Mouse (Mus musculus) liver, embryonic 14.5 days (tissue): ENCODE results near the gene Krt18. TPM values are rescaled to one million over a fixed set of nuclear protein-coding genes. Genes with fewer than 3 reads are reported as not detected.

Experiments
- ATAC-seq: fragments of 200-750 bp; cut with Nextera tagmentation; 2 replicates; pipeline ENCODE4 v1.8.0; 2017; ENCODE audit warnings: moderate number of reproducible peaks, mild to moderate bottlenecking, moderate library complexity; ENCODE audit not compliant: insufficient read depth
- DNase-seq, 3 experiments: peaks; one replicate each; pipeline ENCODE4 v3.0.0-alpha.2; 2012 to 2013; ENCODE audit warnings: low read depth in 3 of 3, low spot score in 3 of 3
- H3K27ac ChIP-seq: fragments of 300-500 bp; sonication (generic); 2 replicates; pipeline ENCODE4 v1.5.1; 2014; ENCODE audit warnings: moderate library complexity, mild to moderate bottlenecking, control low read depth, inconsistent platforms
- H3K27me3 ChIP-seq: fragments of 300-500 bp; sonication (generic); 2 replicates; pipeline ENCODE4 v1.6.1; 2014; ENCODE audit warnings: mild to moderate bottlenecking, low read length, moderate library complexity; ENCODE audit not compliant: control insufficient read depth, insufficient read depth
- H3K36me3 ChIP-seq: fragments of 300-500 bp; sonication (generic); replicated peaks from 2 replicates; pipeline ENCODE4 v1.6.1; 2014; ENCODE audit warnings: low read depth; ENCODE audit not compliant: control insufficient read depth, insufficient read depth
- H3K4me1 ChIP-seq, 2 experiments: fragments of 200-500 bp in 1 of 2; fragments of 300-500 bp in 1 of 2; sonication (generic) in 1 of 2; replicated peaks; 2 replicates each; pipeline ENCODE4 v1.6.1; 2012 to 2014; ENCODE audit warnings: antibody characterized with exemption in 1 of 2, inconsistent platforms in 1 of 2, low read length in 1 of 2; ENCODE audit not compliant: control insufficient read depth in 2 of 2, insufficient read depth in 2 of 2
- H3K4me2 ChIP-seq: fragments of 300-500 bp; sonication (generic); 2 replicates; pipeline ENCODE4 v1.6.1; 2014; ENCODE audit warnings: low read depth, mild to moderate bottlenecking, control low read depth, moderate library complexity
- H3K4me3 ChIP-seq, 2 experiments: fragments of 200-500 bp in 1 of 2; fragments of 300-500 bp in 1 of 2; sonication (generic) in 1 of 2; 2 replicates each; pipeline ENCODE4 v1.5.1; 2012 to 2014; ENCODE audit warnings: low read depth in 2 of 2, low read length in 2 of 2, mild to moderate bottlenecking in 2 of 2, control low read depth in 1 of 2, inconsistent platforms in 1 of 2, moderate library complexity in 1 of 2; ENCODE audit not compliant: insufficient read depth in 1 of 2
- H3K9ac ChIP-seq: fragments of 300-500 bp; sonication (generic); replicated peaks from 2 replicates; pipeline ENCODE4 v1.6.1; 2014; ENCODE audit warnings: mild to moderate bottlenecking, control low read depth, moderate library complexity
- H3K9me3 ChIP-seq: fragments of 300-500 bp; sonication (generic); 2 replicates; pipeline ENCODE4 v1.6.1; 2016; ENCODE audit warnings: low read length, mixed read lengths; ENCODE audit not compliant: control insufficient read depth
- CTCF ChIP-seq: IDR thresholded peaks from 2 replicates; pipeline ENCODE4 v1.5.1; 2016; ENCODE audit warnings: antibody characterized with exemption, low read depth, control low read depth
- EP300 ChIP-seq: IDR thresholded peaks from 2 replicates; pipeline ENCODE4 v1.6.1; 2016; ENCODE audit warnings: antibody characterized with exemption, low read depth
- WGBS: fragments of 180-500 bp; shearing (Covaris S2); extraction: QIAGEN DNeasy Blood & Tissue Kit; methylation state at CpG from one replicate; pipeline ENCODE4 v1.1.7; 2014; ENCODE audit not compliant: insufficient replicate concordance; 5-methylcytosine and 5-hydroxymethylcytosine counted together
- polyA plus RNA-seq, 2 experiments: library from polyadenylated mRNA; depleted of rRNA in 1 of 2; stranded (reverse) in 1 of 2; unstranded in 1 of 2; fragments of >200 nt; fragmentation: Nextera tagmentation in 1 of 2; extraction: Ambion mirVana in 1 of 2; gene quantifications; 2 replicates each; pipeline versions ENCODE4 v1.2.1 to v1.2.3; 2012 to 2014

The Krt18 gene
- polyA plus RNA-seq, 2 experiments = 31.5 to 87.6 TPM

- TF ChIP-seq CTCF (no peak), EP300 (no peak)
- Histone ChIP-seq H3K9ac (no peak overlapping the region), H3K9me3 (no peaks in the 10 kb centered on the region), H3K27ac (no peak overlapping the region), H3K4me1 (peaks cover 0 to 13% of the 10 kb centered on the region in 2 experiments; a peak in 2 of 4 replicates), H3K4me3 (no peak overlapping the region), H3K27me3 (peaks cover 17% of the 10 kb centered on the region), H3K4me2 (no peak overlapping the region), H3K36me3 (no peaks in the 10 kb centered on the region)
- ATAC-seq (no peak), DNase-seq (no peak)
- WGBS = 40% methylated on average over 8 of the region's 8 CpGs
These were observed 5.5 kb upstream of the Krt18 start for GRCm38 (mm10) chr15:102022481-102022880.

- Histone ChIP-seq H3K9ac (no peak overlapping the region), H3K27ac (no peak overlapping the region), H3K9me3 (no peaks in the 10 kb centered on the region), H3K27me3 (peaks cover 17% of the 10 kb centered on the region), H3K4me1 (peaks cover 0 to 13% of the 10 kb centered on the region in 2 experiments; a peak in 2 of 4 replicates), H3K4me2 (no peak overlapping the region), H3K4me3 (no peak overlapping the region), H3K36me3 (no peaks in the 10 kb centered on the region)
- TF ChIP-seq EP300 = no peak
- TF ChIP-seq CTCF = no peak
- ATAC-seq (no peak), DNase-seq (no peak)
- 59% methylated on average over 8 of the region's 8 CpGs for WGBS
These were observed 4.1 kb upstream of the Krt18 start for GRCm38 (mm10) chr15:102023888-102024287.

- Histone ChIP-seq H3K4me2 (peak overlapping the region; percentile 39), H3K27ac (no peak overlapping the region; the same call in 1 of the 2 replicates), H3K36me3 (no peaks in the 10 kb centered on the region), H3K9ac (no peak overlapping the region; the same call in 1 of the 2 replicates), H3K4me3 (peak overlapping the region in 1 of 2 experiments; percentile 6; a peak in 2 of 4 replicates), H3K9me3 (no peaks in the 10 kb centered on the region), H3K4me1 (peaks cover 0 to 13% of the 10 kb centered on the region in 2 experiments; a peak in 2 of 4 replicates), H3K27me3 (peaks cover 17% of the 10 kb centered on the region)
- TF ChIP-seq EP300 = no peak
- TF ChIP-seq CTCF = no peak
- ATAC-seq = no peak; the same call in 1 of the 2 replicates
- WGBS = 5% methylated on average over 22 of the region's 22 CpGs
- no peak for DNase-seq
These were observed 2.7 kb upstream of the Krt18 start for GRCm38 (mm10) chr15:102025136-102025872.

GRCm38 (mm10) chr15:102026430-102026829 is 1.6 kb upstream of the Krt18 start:
- ATAC-seq = peak; percentile 57
- 10% methylated on average over 12 of the region's 12 CpGs for WGBS
- DNase-seq = peak in 1 of 3 experiments; percentile 38

More at GRCm38 (mm10) chr15:102026430-102026829, 1.6 kb upstream of the Krt18 start:
- no peak overlapping the region for H3K9ac ChIP-seq
- no peaks in the 10 kb centered on the region for H3K36me3 ChIP-seq
- H3K27me3 ChIP-seq = peaks cover 17% of the 10 kb centered on the region
- H3K4me2 ChIP-seq = peak overlapping the region; percentile 18; the same call in 1 of the 2 replicates
- no peaks in the 10 kb centered on the region for H3K9me3 ChIP-seq
- no peak for TF ChIP-seq CTCF
- no peak for TF ChIP-seq EP300
- peak overlapping the region; percentile 37; the same call in 1 of the 2 replicates for H3K27ac ChIP-seq
- peaks cover 0 to 13% of the 10 kb centered on the region in 2 experiments; a peak in 2 of 4 replicates for H3K4me1 ChIP-seq
- H3K4me3 ChIP-seq = no peak overlapping the region
